Mouse (Mus musculus): Measurements from ENCODE around the gene Mtmr11. TPM values are rescaled to one million over a fixed set of nuclear protein-coding genes. Genes with fewer than 3 reads are reported as not detected.

Mtmr11 gene
- total and polyA plus RNA-seq, 2 experiments from 2014 or later, result 11.4 to 11.7 TPM

- Histone ChIP-seq H3K27me3 (ENCODE audit: insufficient read depth, low read length) (no peaks in the 10 kb centered on the region), H3K4me2 (ENCODE audit: low read depth, low read length) (peak overlapping the region; percentile 87), H3K9ac (replicated peaks; ENCODE audit: low read length) (no peak overlapping the region; the same call in 1 of the 2 replicates), H3K4me1 (ENCODE audit: insufficient read depth, low read length) (0 out of 2 replicates have a peak, but pooled peaks cover 6% of the 10 kb centered on the region), H3K27ac (peak overlapping the region; percentile 65; the same call in 1 of the 2 replicates), H3K9me3 (ENCODE audit: low read length) (no peaks in the 10 kb centered on the region), H3K4me3 (ENCODE audit: low read length) (no peak overlapping the region), H3K36me3 (ENCODE audit: insufficient read depth, low read length) (peaks cover 6% of the 10 kb centered on the region)
- TF ChIP-seq CTCF (IDR thresholded peaks at IDR 0.05; ENCODE audit: low read depth), result no peak
- WGBS, result 50% methylated on average over 4 of the region's 4 CpGs
- no peak for ATAC-seq
- no peak for DNase-seq (ENCODE audit: low spot score)
Measured at GRCm38 (mm10) chr3:96160222-96160802, 1.5 kb upstream of the Mtmr11 start.

- Histone ChIP-seq H3K9me3 (ENCODE audit: low read length) (no peaks in the 10 kb centered on the region), H3K4me1 (ENCODE audit: insufficient read depth, low read length) (0 out of 2 replicates have a peak, but pooled peaks cover 6% of the 10 kb centered on the region), H3K36me3 (ENCODE audit: insufficient read depth, low read length) (no peaks in the 10 kb centered on the region), H3K27me3 (ENCODE audit: insufficient read depth, low read length) (no peaks in the 10 kb centered on the region), H3K27ac (peak overlapping the region; percentile 65), H3K4me2 (ENCODE audit: low read depth, low read length) (peak overlapping the region; percentile 87), H3K4me3 (ENCODE audit: low read length) (peak overlapping the region; percentile 43), H3K9ac (replicated peaks; ENCODE audit: low read length) (peak overlapping the region; percentile 40)
- ATAC-seq (peak; percentile 81), DNase-seq (ENCODE audit: low spot score) (peak; percentile 75)
- no peak for TF ChIP-seq CTCF (IDR thresholded peaks at IDR 0.05; ENCODE audit: low read depth)
- 2% methylated on average over 12 of the region's 12 CpGs for WGBS
Measured at GRCm38 (mm10) chr3:96160803-96161516, 844 bp upstream of the Mtmr11 start.

GRCm38 (mm10) chr3:96163040-96163439, 1.2 kb downstream of the Mtmr11 start:
- DNase-seq (ENCODE audit: low spot score), result no peak
- Histone ChIP-seq H3K36me3 (ENCODE audit: insufficient read depth, low read length) (no peaks in the 10 kb centered on the region), H3K4me2 (ENCODE audit: low read depth, low read length) (peak overlapping the region; percentile 87; the same call in 1 of the 2 replicates), H3K9ac (replicated peaks; ENCODE audit: low read length) (no peak overlapping the region), H3K27ac (peak overlapping the region; percentile 65; the same call in 1 of the 2 replicates), H3K4me1 (ENCODE audit: insufficient read depth, low read length) (0 out of 2 replicates have a peak, but pooled peaks cover 6% of the 10 kb centered on the region), H3K27me3 (ENCODE audit: insufficient read depth, low read length) (no peaks in the 10 kb centered on the region), H3K4me3 (ENCODE audit: low read length) (peak overlapping the region; percentile 43; the same call in 1 of the 2 replicates), H3K9me3 (ENCODE audit: low read length) (no peaks in the 10 kb centered on the region)
- no peak for ATAC-seq
- no peak for TF ChIP-seq CTCF (IDR thresholded peaks at IDR 0.05; ENCODE audit: low read depth)
- 88% methylated on average over 6 of the region's 6 CpGs for WGBS

GRCm38 (mm10) chr3:96168466-96169158, 6.8 kb downstream of the Mtmr11 start:
- H3K4me2 ChIP-seq (ENCODE audit: low read depth, low read length), result no peak overlapping the region
- H3K27me3 ChIP-seq (ENCODE audit: insufficient read depth, low read length), result no peaks in the 10 kb centered on the region
- ATAC-seq (no peak), DNase-seq (ENCODE audit: low spot score) (no peak)
- 60% methylated on average over 12 of the region's 12 CpGs for WGBS
- TF ChIP-seq CTCF (IDR thresholded peaks at IDR 0.05; ENCODE audit: low read depth), result no peak
- 0 out of 2 replicates have a peak overlapping the region, but pooled peaks have one; percentile 11 for H3K27ac ChIP-seq
- peaks cover 4% of the 10 kb centered on the region; the same call in 1 of the 2 replicates for H3K36me3 ChIP-seq (ENCODE audit: insufficient read depth, low read length)
- H3K4me1 ChIP-seq (ENCODE audit: insufficient read depth, low read length), result peaks cover 11% of the 10 kb centered on the region
- no peak overlapping the region for H3K4me3 ChIP-seq (ENCODE audit: low read length)
- no peak overlapping the region for H3K9ac ChIP-seq (replicated peaks; ENCODE audit: low read length)
- no peaks in the 10 kb centered on the region for H3K9me3 ChIP-seq (ENCODE audit: low read length)

GRCm38 (mm10) chr3:96170276-96170675, 8.5 kb downstream of the Mtmr11 start:
- 92% methylated on average over 4 of the region's 4 CpGs for WGBS
- Histone ChIP-seq H3K9me3 (ENCODE audit: low read length) (no peaks in the 10 kb centered on the region), H3K36me3 (ENCODE audit: insufficient read depth, low read length) (peaks cover 12% of the 10 kb centered on the region; the same call in 1 of the 2 replicates), H3K27ac (0 out of 2 replicates have a peak overlapping the region, but pooled peaks have one; percentile 99), H3K9ac (replicated peaks; ENCODE audit: low read length) (no peak overlapping the region), H3K4me3 (ENCODE audit: low read length) (no peak overlapping the region), H3K4me1 (ENCODE audit: insufficient read depth, low read length) (peaks cover 11% of the 10 kb centered on the region), H3K4me2 (ENCODE audit: low read depth, low read length) (no peak overlapping the region), H3K27me3 (ENCODE audit: insufficient read depth, low read length) (no peaks in the 10 kb centered on the region)
- ATAC-seq, result no peak
- no peak for DNase-seq (ENCODE audit: low spot score)
- no peak for TF ChIP-seq CTCF (IDR thresholded peaks at IDR 0.05; ENCODE audit: low read depth)

GRCm38 (mm10) chr3:96170976-96171545, 9.3 kb downstream of the Mtmr11 start:
- peak overlapping the region; percentile 98 for H3K4me2 ChIP-seq (ENCODE audit: low read depth, low read length)
- peak overlapping the region; percentile 95 for H3K4me3 ChIP-seq (ENCODE audit: low read length)
- H3K9ac ChIP-seq (replicated peaks; ENCODE audit: low read length), result peak overlapping the region; percentile 89
- no peaks in the 10 kb centered on the region for H3K27me3 ChIP-seq (ENCODE audit: insufficient read depth, low read length)
- ATAC-seq (no peak), DNase-seq (ENCODE audit: low spot score) (no peak)
- H3K4me1 ChIP-seq (ENCODE audit: insufficient read depth, low read length), result peaks cover 11% of the 10 kb centered on the region
- H3K36me3 ChIP-seq (ENCODE audit: insufficient read depth, low read length), result peaks cover 17% of the 10 kb centered on the region
- peak overlapping the region; percentile 99 for H3K27ac ChIP-seq
- no peaks in the 10 kb centered on the region for H3K9me3 ChIP-seq (ENCODE audit: low read length)
- 74% methylated on average over 10 of the region's 10 CpGs for WGBS
- TF ChIP-seq CTCF (IDR thresholded peaks at IDR 0.05; ENCODE audit: low read depth), result no peak
